Mouse (Mus musculus) heart, postnatal 0 days (tissue): Measurements from ENCODE around the gene Nfic. TPM values are rescaled to one million over a fixed set of nuclear protein-coding genes. Genes with fewer than 3 reads are reported as not detected.

ENCODE experiments used
- ATAC-seq: fragments of 200-750 bp; cut with Nextera tagmentation; 2 replicates; pipeline ENCODE4 v1.8.0; 2017; ENCODE audit warnings: low read depth, moderate number of reproducible peaks, moderate library complexity; ENCODE audit not compliant: insufficient read depth
- DNase-seq: peaks from one replicate; pipeline ENCODE4 v3.0.0-alpha.2; 2016; ENCODE audit warnings: low spot score
- H3K27ac ChIP-seq: fragments of 300-500 bp; sonication (generic); 2 replicates; pipeline ENCODE4 v1.5.1; 2014; ENCODE audit warnings: low read depth, mild to moderate bottlenecking
- H3K27me3 ChIP-seq: fragments of 300-500 bp; sonication (generic); 2 replicates; pipeline ENCODE4 v1.6.1; 2014; ENCODE audit warnings: low read length, mixed read lengths; ENCODE audit not compliant: control insufficient read depth, insufficient read depth
- H3K36me3 ChIP-seq: fragments of 300-500 bp; sonication (generic); replicated peaks from 2 replicates; pipeline ENCODE4 v1.6.1; 2014; ENCODE audit warnings: low read length, mixed read lengths; ENCODE audit not compliant: control insufficient read depth, insufficient read depth
- H3K4me1 ChIP-seq: fragments of 300-500 bp; sonication (generic); 2 replicates; pipeline ENCODE4 v1.6.1; 2014; ENCODE audit warnings: antibody characterized with exemption; ENCODE audit not compliant: control insufficient read depth, insufficient read depth
- H3K4me2 ChIP-seq: fragments of 300-500 bp; sonication (generic); 2 replicates; pipeline ENCODE4 v1.6.1; 2014; ENCODE audit warnings: low read depth, mild to moderate bottlenecking, low read length, moderate library complexity
- H3K4me3 ChIP-seq: fragments of 300-500 bp; sonication (generic); 2 replicates; pipeline ENCODE4 v1.5.1; 2014; ENCODE audit warnings: low read depth, low read length
- H3K9ac ChIP-seq: fragments of 300-500 bp; sonication (generic); replicated peaks from 2 replicates; pipeline ENCODE4 v1.6.1; 2014; ENCODE audit warnings: low read depth, low read length, mixed read lengths
- H3K9me3 ChIP-seq: fragments of 300-500 bp; sonication (generic); replicated peaks from 2 replicates; pipeline ENCODE4 v1.6.1; 2016; ENCODE audit warnings: low read length; ENCODE audit not compliant: control insufficient read depth
- CTCF ChIP-seq: IDR thresholded peaks from 2 replicates; pipeline ENCODE4 v1.5.1; 2016; ENCODE audit warnings: antibody characterized with exemption, control low read depth, low read depth
- EP300 ChIP-seq: IDR thresholded peaks from 2 replicates; pipeline ENCODE4 v1.6.1; 2016; ENCODE audit warnings: antibody characterized with exemption, low read depth
- WGBS: fragments of 180-500 bp; shearing (Covaris S2); extraction: QIAGEN DNeasy Blood & Tissue Kit; methylation state at CpG from one replicate; pipeline ENCODE4 v1.1.7; 2014; 5-methylcytosine and 5-hydroxymethylcytosine counted together
- polyA plus RNA-seq: library from polyadenylated mRNA; unstranded; fragments of >200 nt; fragmentation: Nextera tagmentation; extraction: Ambion mirVana; gene quantifications from 2 replicates; pipeline ENCODE4 v1.2.1, GENCODE M21; 2015
- total RNA-seq: library from RNA; depleted of rRNA; stranded (reverse); fragments of >200 nt; gene quantifications from 2 replicates; pipeline ENCODE4 v1.2.3, GENCODE M21; 2014; ENCODE audit warnings: low replicate concordance

The Nfic gene
- total and polyA plus RNA-seq, 2 experiments from 2014 or later: 47.6 to 73.7 TPM

DNA sequence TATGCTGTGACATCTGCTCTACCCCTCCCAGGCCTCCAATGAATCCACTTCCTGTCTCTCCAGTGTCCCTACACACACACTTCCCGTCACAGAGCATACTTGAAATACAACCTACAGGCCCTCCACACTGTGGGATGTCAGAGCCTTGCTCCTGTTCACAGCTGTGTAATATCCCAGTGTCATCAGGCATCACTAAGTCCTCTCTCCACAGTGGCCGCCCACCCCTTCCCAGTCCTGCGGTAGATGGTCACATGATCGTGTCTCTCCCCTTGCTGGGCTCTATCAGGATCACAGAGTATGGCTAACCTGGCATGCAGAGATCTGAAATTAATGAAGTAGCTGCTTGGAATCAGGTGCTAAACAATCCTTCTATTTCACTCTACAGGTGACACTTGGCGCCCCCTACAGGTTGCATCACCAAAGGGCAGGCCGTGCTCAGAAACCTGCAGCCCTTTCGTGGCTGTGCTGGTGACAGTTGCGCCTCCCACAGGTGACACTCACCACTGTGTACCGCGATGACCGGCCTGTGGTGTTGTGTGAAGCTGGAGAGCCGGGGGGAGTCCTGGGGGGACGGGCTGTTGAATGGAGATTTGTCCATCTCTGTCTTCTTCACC lies 49.7 kb downstream of the Nfic start:
- no peak for ATAC-seq
- Histone ChIP-seq H3K9me3 (no peaks in the 10 kb centered on the region), H3K4me2 (no peak overlapping the region), H3K27ac (no peak overlapping the region), H3K36me3 (peaks cover 57% of the 10 kb centered on the region), H3K9ac (no peak overlapping the region), H3K4me1 (peaks cover 39% of the 10 kb centered on the region), H3K27me3 (no peaks in the 10 kb centered on the region), H3K4me3 (no peak overlapping the region)
- TF ChIP-seq CTCF (peak; percentile 64), EP300 (no peak)
- 47% methylated on average over 13 of the region's 13 CpGs for WGBS
- no peak for DNase-seq

- 56% methylated on average over 18 of the region's 18 CpGs for WGBS
- Histone ChIP-seq H3K36me3 (peaks cover 67% of the 10 kb centered on the region), H3K4me2 (no peak overlapping the region), H3K4me3 (no peak overlapping the region), H3K9me3 (no peaks in the 10 kb centered on the region), H3K27me3 (no peaks in the 10 kb centered on the region), H3K9ac (no peak overlapping the region), H3K4me1 (peaks cover 35% of the 10 kb centered on the region), H3K27ac (no peak overlapping the region)
- TF ChIP-seq CTCF (no peak), EP300 (no peak)
- DNase-seq (no peak), ATAC-seq (no peak)
These were observed 50.7 kb downstream of the Nfic start for GRCm38 (mm10) chr10:81404720-81405119.

GRCm38 (mm10) chr10:81404082-81404481 lies 51.4 kb downstream of the Nfic start:
- peaks cover 35% of the 10 kb centered on the region for H3K4me1 ChIP-seq
- no peaks in the 10 kb centered on the region for H3K27me3 ChIP-seq
- no peak overlapping the region for H3K9ac ChIP-seq
- peaks cover 74% of the 10 kb centered on the region for H3K36me3 ChIP-seq
- no peak overlapping the region for H3K4me3 ChIP-seq
- no peak overlapping the region for H3K27ac ChIP-seq
- no peak for ATAC-seq
- no peak overlapping the region for H3K4me2 ChIP-seq
- H3K9me3 ChIP-seq: no peaks in the 10 kb centered on the region
- DNase-seq: no peak
- TF ChIP-seq EP300 (no peak), CTCF (no peak)
- 46% methylated on average over 9 of the region's 9 CpGs for WGBS

DNA sequence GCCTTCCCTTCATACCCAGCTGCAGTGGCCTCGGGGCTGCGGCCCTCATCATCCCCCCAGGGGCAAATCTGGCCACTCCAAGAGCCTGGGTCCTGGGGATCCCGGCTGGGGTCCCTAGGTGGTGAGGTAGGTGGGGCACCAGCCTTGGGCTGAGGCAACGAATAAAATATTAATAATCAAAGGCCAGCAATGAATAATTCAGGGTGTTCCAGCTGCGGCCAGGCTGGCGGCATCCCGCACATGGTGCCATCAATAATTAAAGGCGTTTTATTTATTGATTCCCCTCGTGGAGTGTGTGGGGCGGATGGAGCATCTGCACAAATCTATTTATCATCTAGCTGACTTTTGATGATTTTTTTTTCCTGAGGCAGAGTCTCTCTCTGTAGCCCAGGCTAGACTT lies 51.9 kb downstream of the Nfic start:
- TF ChIP-seq EP300 (no peak), CTCF (no peak)
- H3K36me3 ChIP-seq: peaks cover 73% of the 10 kb centered on the region

GRCm38 (mm10) chr10:81402227-81402765 lies 53.1 kb downstream of the Nfic start:
- peak overlapping the region; percentile 30; the same call in 1 of the 2 replicates for H3K4me2 ChIP-seq
- peak overlapping the region; percentile 75 for H3K27ac ChIP-seq
- peaks cover 77% of the 10 kb centered on the region for H3K36me3 ChIP-seq
- TF ChIP-seq CTCF (no peak), EP300 (no peak)
- no peak overlapping the region for H3K4me3 ChIP-seq
- WGBS: 35% methylated on average over 7 of the region's 7 CpGs
- H3K27me3 ChIP-seq: no peaks in the 10 kb centered on the region
- no peaks in the 10 kb centered on the region for H3K9me3 ChIP-seq
- no peak for DNase-seq
- ATAC-seq: no peak
- no peak overlapping the region for H3K9ac ChIP-seq
- H3K4me1 ChIP-seq: peaks cover 22% of the 10 kb centered on the region

More for the DNA sequence above, 51.9 kb downstream of the Nfic start:
- H3K9ac ChIP-seq: no peak overlapping the region
- H3K4me3 ChIP-seq: no peak overlapping the region
- no peaks in the 10 kb centered on the region for H3K27me3 ChIP-seq
- H3K4me1 ChIP-seq: peaks cover 34% of the 10 kb centered on the region
- WGBS: 77% methylated on average over 10 of the region's 10 CpGs
- H3K27ac ChIP-seq: no peak overlapping the region
- ATAC-seq (no peak), DNase-seq (no peak)
- no peaks in the 10 kb centered on the region for H3K9me3 ChIP-seq
- H3K4me2 ChIP-seq: no peak overlapping the region
